In genomic region chr6:88227537-88227936, GRCm38 (mm10) we compare ENCODE assay signal across 32 mouse cellular contexts. TPM values are rescaled to one million over a fixed set of nuclear protein-coding genes. Genes with fewer than 3 reads are reported as not detected.
DNase-seq lines count a peak whose midpoint lies in the region; TF ChIP-seq lines count a peak whose summit lies in the region.
"Had no signal": no experiment of that assay in that cellular context is flagged by ENCODE, and none has a peak within 500 bp of the region (broad histone marks: within the 10 kb centered on the region; RNA-seq: fewer than 3 reads in every experiment).

No protein-coding gene starts in this region.

- DNase-seq in heart, adult 8-10 months (ENCODE audit: low spot score): peak; percentile 19
- no peak for DNase-seq in heart, postnatal 36 days
- peak; percentile 42 for DNase-seq in lung, postnatal 10 days
- DNase-seq in lung, adult 2 months: no peak
- DNase-seq in limb, embryonic 10.5 days (ENCODE audit: low spot score): no peak
- DNase-seq in layer of hippocampus, postnatal 36 days: no peak
- DNase-seq: adrenal gland, adult 2 months; adrenal gland, postnatal 14 days; cerebellum, adult 11 months; cerebellum, adult 2 months; cerebellum, adult 9-11 months; cerebellum, postnatal 25 days; gastrocnemius, postnatal 10 days; gastrocnemius, postnatal 36 days; heart, postnatal 14 days had no signal

- H3K27ac ChIP-seq in limb, embryonic 10.5 days: peak overlapping the region; percentile 66
- H3K27ac ChIP-seq: embryonic facial prominence, embryonic 12.5 days; embryonic facial prominence, embryonic 15.5 days; heart, embryonic 13.5 days; hindbrain, embryonic 14.5 days; hindbrain, postnatal 0 days had no signal

- H3K4me1 ChIP-seq in lung, adult 2 months (ENCODE audit: control insufficient read depth, insufficient read depth, low read length): no peaks in the 10 kb centered on the region
- peaks cover 34% of the 10 kb centered on the region for H3K4me1 ChIP-seq in limb, embryonic 10.5 days
- H3K4me1 ChIP-seq: heart, embryonic 13.5 days had no signal

- H3K4me3 ChIP-seq in lung, adult 2 months (replicated peaks; ENCODE audit: extremely low read depth, low read depth, low read length): no peak overlapping the region
- H3K4me3 ChIP-seq in limb, embryonic 10.5 days: no peak overlapping the region
- H3K4me3 ChIP-seq: embryonic facial prominence, embryonic 12.5 days; embryonic facial prominence, embryonic 15.5 days; forebrain, embryonic 12.5 days; heart, embryonic 13.5 days had no signal

- intact Hi-C loops in heart, postnatal 36 days (cut with DNase I): no loop called here

- 46% methylated on average over 7 of the region's 7 CpGs for WGBS in lung, adult 2 months
- 42% methylated on average over 7 of the region's 7 CpGs for WGBS in limb, embryonic 10.5 days

- no peak for TF ChIP-seq CTCF in lung, adult 2 months (IDR thresholded peaks at IDR 0.05; ENCODE audit: insufficient read depth, low read length)

- TF ChIP-seq POLR2A in lung, adult 2 months (IDR thresholded peaks at IDR 0.05; ENCODE audit: borderline replicate concordance, extremely low read depth, low read depth, low read length): no peak

- no peaks in the 10 kb centered on the region for H3K9me3 ChIP-seq in limb, embryonic 10.5 days (replicated peaks)
- H3K9me3 ChIP-seq: embryonic facial prominence, embryonic 12.5 days; embryonic facial prominence, embryonic 15.5 days; forebrain, embryonic 12.5 days; heart, embryonic 13.5 days had no signal

- H3K27me3 ChIP-seq in limb, embryonic 10.5 days (ENCODE audit: low read depth, poor library complexity, severe bottlenecking): peaks cover 37% of the 10 kb centered on the region
- H3K27me3 ChIP-seq: embryonic facial prominence, embryonic 12.5 days; embryonic facial prominence, embryonic 15.5 days had no signal

- H3K36me3 ChIP-seq in limb, embryonic 10.5 days: no peaks in the 10 kb centered on the region
- H3K36me3 ChIP-seq: embryonic facial prominence, embryonic 12.5 days; embryonic facial prominence, embryonic 15.5 days; forebrain, embryonic 12.5 days; heart, embryonic 13.5 days had no signal

RNA-seq across cellular contexts. Expression of gene Dnajb8, which starts 5.5 kb away (rescaled TPM):
- not detected for total RNA-seq in heart, adult 8-10 months (2022)
- not detected for total RNA-seq in heart, postnatal 36 days (2021)
- polyA plus RNA-seq in lung, adult 2 months (2012; rRNA removed): not detected in 2 replicates
- polyA plus RNA-seq in limb, embryonic 10.5 days (2016; fragmentation: Nextera tagmentation; extraction: Ambion mirVana): not detected in 2 replicates
- not detected for total RNA-seq in layer of hippocampus, postnatal 36 days (2021)
- total RNA-seq: adrenal gland, adult 2 months; adrenal gland, postnatal 14 days; adrenal gland, postnatal 4 days; common myeloid progenitor, adult 5-6 weeks; gastrocnemius, adult 18-20 months; gastrocnemius, postnatal 10 days; gastrocnemius, postnatal 36 days; granulocyte monocyte progenitor cell, adult 5-6 weeks; heart, postnatal 14 days; hematopoietic stem cell, adult 5-6 weeks; hindbrain, postnatal 0 days; MEL had no signal
- polyA plus RNA-seq: adrenal gland, adult 2 months; C2C12; CD4-positive, CD25-positive, alpha-beta regulatory T cell, adult 4 months; cerebellum, adult 2 months; embryonic facial prominence, embryonic 12.5 days; embryonic facial prominence, embryonic 15.5 days; forebrain, embryonic 12.5 days; forebrain, embryonic 16.5 days; heart, embryonic 13.5 days; heart, embryonic 16.5 days; hindbrain, embryonic 14.5 days; hindbrain, postnatal 0 days; inflammation-experienced regulatory T-cells, adult 6 months had no signal

RNA-seq across cellular contexts. Expression of gene Gata2, which starts 33.8 kb away (rescaled TPM):
- 10 to 100 TPM; 13.5 to 20.0 (median 17.4) TPM for total RNA-seq in heart, adult 8-10 months (2022)
- total RNA-seq in heart, postnatal 36 days (2021): 10 to 100 TPM; 17.3 to 20.1 TPM
- polyA plus RNA-seq in lung, adult 2 months (2012; rRNA removed): 184 and 333 TPM in 2 replicates
- polyA plus RNA-seq in limb, embryonic 10.5 days (2016; fragmentation: Nextera tagmentation; extraction: Ambion mirVana): 6.8 and 9.0 TPM in 2 replicates
- total RNA-seq in layer of hippocampus, postnatal 36 days (2021): 1 to 10 TPM; 3.7 to 7.8 TPM
- polyA plus RNA-seq: inflammation-experienced regulatory T-cells, adult 6 months had no signal

Comparison
In these comparisons a context has a peak if more than half of its experiments do, and no peak if none do; other contexts are left out.
1. DNase-seq: peak in heart, adult 8-10 months (single experiment) and lung, postnatal 10 days (single experiment); none in heart, postnatal 36 days (0 of 2), lung, adult 2 months (single experiment), limb, embryonic 10.5 days (single experiment) and layer of hippocampus, postnatal 36 days (0 of 2).